Mouse (Mus musculus): Measurements from ENCODE around the gene Ap3b1. TPM values are rescaled to one million over a fixed set of nuclear protein-coding genes. Genes with fewer than 3 reads are reported as not detected.

The Ap3b1 gene
- total RNA-seq, 2 experiments from 2014 or later = 17.8 to 18.8 TPM

DNA sequence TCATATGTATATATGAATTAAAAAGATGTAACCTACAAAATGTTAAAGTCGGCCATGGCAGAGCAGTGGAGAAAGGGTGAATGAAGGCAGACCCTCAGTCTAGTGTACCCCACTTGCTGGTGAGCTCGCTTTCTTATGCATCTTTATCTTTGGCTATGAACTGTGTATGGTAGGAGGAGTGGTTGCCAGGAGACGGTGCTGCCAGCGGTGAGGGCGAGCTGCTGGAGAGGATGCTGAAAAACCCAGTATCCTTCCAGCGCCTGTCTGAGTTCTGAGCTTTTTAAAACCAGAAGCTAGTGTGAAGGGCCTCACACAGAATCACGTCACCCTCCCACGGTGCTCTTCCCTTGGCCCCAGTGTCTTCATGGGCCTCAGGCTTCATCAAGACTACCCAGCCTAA is 214.6 kb downstream of the Ap3b1 start:
- no peak for DNase-seq
- intact Hi-C loops (cut with DNase I) = no loop called here

- intact Hi-C loops (cut with DNase I) = no loop called here
These were observed 215.1 kb downstream of the Ap3b1 start for GRCm38 (mm10) chr13:94573833-94574232.

DNA sequence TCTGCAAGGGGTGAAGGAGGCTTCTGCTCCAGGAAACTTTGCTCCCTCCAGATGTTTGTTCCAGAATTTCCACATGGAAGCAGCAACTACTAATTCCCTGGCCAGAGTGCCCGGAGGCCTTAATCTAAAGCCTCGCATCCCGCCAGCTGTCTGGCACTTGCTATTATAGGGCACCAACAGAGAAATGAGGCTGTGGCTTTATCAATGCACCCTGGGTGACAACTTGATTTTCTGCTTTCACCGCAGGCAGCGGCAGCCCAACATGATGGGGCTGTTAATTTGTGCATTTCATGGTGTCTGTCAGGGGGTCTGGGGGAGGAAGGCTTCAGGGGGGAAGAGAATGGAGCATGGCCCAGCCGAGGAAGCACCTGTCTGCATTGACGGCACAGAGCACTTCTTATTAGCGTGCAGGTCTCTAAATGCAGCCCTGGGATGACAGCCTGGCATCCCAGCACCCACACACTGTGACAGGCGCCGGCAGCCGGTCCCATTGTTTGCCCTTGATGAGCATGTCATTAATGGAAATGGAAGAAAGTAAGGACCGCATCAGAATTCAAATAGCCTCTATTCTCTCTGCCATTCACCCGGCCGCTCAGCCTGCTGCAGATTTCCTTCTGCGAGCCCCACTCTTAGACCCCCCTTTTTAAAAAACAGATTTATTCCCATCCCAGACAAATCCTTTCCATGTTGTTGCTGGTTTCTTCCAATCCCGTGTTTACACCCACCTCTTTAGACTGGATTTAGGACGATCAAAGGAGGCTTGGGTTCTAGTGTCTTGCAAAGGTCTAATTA is 217.0 kb downstream of the Ap3b1 start:
- intact Hi-C loops (cut with DNase I) = no loop called here
- DNase-seq = no peak

More at GRCm38 (mm10) chr13:94573833-94574232, 215.1 kb downstream of the Ap3b1 start:
- DNase-seq = no peak

- intact Hi-C loops (cut with DNase I) = no loop called here
- DNase-seq = no peak
These were observed 217.8 kb downstream of the Ap3b1 start for GRCm38 (mm10) chr13:94576399-94577176.

DNA sequence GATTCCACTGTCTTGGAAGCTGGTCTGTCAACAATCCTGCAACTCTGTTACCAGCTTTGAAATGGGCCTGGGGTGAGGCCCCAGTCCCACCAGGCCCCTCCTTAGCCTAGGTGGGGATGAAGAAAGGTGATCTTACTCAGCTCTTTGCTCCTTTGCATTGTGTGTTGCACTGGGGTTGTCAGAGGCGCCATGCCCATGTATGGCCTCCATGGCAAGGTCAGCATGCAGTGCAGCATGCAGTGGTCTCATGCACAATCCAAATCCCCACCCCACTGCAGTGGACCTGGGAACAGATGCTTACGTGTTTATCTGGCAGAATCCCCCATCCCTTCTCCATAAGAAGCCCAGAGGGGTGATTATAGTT is 218.4 kb downstream of the Ap3b1 start:
- intact Hi-C loops (cut with DNase I) = no loop called here
- DNase-seq = no peak

DNA sequence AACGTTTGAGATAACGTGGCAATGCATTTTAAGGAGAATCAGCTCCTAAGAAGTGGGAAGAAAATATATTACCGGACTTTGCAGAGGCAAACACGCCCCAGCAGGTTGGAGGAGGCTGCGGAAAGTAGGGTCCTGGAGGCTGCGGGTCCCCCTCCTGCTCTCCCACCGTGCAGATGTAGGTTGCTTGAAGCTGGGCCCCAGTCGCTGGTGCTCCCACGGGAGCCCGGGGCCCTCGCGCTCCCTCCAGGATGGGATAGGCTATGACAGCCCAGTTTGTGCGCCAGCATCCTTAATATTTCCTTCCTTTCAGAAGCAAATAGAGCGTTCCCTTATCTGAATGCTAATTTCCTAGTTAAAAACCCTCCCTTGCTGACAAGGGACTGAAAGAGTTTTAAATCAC is 236.5 kb downstream of the Ap3b1 start:
- DNase-seq = no peak
- intact Hi-C loops (cut with DNase I) = no loop called here

GRCm38 (mm10) chr13:94595701-94596361 is 237.1 kb downstream of the Ap3b1 start:
- intact Hi-C loops (cut with DNase I) = no loop called here
- DNase-seq = no peak

DNA sequence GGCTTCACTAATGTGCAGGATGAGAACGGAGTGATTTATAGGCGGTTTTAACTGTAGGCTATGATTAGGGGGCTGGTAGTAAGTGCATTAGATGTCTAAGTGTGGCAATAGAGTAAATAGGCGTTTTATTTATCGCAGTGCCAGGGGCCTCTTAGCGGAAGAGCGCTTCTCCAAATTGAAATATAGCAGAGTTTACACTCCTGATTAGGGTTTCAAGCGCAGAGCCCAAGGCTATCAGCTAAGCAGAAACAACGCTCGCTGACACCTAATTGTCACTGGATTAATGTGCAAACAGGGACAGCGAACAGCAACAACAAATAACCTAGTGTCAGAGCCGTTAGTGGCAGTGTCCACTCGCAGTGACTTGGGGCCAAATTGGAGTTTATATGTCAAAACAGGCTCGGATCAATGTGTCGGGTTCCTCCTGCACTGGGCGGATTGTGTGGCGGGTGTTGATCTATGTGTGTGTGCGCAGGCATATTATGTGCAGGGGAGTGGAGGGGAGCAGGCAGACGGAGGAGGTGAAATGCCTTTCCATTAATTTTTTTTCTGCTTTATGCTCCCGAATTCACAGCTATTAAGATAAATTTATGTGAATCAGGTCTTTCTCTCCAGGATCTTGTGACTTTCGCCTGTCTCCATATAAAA is 237.8 kb downstream of the Ap3b1 start:
- intact Hi-C loops (cut with DNase I) = no loop called here
- no peak for DNase-seq

DNA sequence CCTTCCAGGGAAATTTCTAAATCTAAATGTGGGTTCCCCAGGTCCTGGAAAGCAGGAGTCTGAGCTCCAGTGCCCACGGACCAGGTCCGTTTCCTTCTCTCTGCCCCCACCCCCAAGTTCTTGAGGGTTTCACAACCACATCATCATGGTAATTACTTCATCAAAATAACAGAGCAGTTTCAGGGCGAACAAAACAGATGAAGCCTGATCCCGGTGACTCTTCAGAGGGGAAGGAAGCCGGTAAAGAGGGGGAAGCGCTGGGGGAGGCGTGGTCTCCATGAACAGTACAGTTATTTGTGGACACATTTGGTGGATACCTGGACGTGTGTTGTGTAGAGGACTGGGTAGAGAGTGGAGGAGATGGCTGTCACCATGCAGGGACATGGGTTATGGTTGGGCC is 241.0 kb downstream of the Ap3b1 start:
- no peak for DNase-seq
- intact Hi-C loops (cut with DNase I) = no loop called here

DNA sequence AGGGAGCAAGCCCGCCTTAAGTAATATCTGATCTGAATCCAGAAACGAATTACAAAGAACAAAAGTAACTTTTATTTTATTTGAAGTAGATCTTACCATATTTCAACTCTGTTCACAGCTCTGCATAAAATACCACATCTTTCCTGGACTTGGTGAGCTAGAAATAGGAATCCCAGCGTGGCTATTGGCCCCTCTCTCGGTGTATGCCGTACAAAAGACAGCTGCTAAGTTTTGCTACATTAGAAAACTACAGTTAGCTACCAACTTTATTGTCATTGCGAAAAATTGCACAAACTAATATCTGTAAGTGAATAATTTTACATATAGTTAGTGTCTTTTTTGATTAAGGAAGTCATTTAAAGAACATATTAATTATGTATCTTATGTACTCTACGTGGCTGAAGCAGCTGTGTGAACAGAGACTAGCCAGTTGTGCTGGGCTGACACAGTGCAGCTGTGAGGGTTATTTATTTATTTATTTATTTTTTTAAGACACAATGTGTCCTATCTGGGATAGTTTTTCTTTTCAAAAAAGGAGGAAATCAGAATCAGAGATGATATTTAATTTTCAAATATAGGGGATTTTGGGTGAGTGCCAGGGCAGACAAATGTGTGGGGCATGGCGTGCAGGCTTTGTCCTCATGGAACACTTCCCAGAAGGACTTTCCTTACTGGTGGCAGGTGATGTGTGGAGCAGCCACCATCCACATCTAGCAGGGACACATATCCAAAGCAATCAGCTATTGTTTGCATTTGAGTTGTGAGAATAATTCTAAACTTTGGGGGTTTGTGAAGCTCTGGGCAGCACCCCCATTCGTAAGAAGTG is 248.5 kb downstream of the Ap3b1 start:
- intact Hi-C loops (cut with DNase I) = no loop called here
- DNase-seq = no peak

DNA sequence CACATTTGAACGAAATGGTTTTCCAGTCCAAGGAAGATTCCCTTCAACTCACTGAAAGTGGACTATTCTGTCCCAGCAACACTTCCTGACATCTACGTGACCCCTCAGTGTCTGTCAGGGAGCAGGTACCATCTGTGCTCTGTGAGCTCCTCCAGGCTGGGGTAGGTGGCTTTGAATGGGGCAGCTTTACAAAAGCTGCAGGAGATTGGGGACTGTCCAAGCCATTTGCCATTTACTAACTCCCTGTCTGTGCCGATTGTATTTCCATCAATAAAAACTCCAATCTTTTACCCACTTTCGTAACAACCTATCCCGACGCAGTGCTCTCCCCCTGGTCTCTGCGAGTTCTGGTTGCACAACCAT is 249.1 kb downstream of the Ap3b1 start:
- intact Hi-C loops (cut with DNase I) = no loop called here
- no peak for DNase-seq

DNA sequence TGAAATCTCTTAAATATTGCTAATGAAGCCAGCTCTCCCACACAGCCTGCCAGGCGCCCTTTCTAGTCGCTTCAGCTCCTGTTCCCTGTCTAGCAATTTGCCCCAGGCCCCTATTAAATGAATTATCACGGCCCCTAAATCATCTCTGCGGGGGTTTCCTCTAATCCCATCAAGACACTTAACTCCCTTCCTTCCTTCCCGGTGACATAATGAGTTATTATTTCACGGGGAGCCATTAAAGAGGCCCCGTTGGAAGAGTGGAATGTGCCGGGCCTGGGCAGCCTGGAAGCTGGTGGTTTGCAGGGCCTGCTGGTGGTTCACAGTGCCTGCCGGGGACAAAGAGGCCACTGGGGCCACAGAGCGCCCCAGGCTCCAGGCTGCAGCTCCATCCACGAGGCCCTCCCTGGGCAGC is 249.7 kb downstream of the Ap3b1 start:
- no peak for DNase-seq
- intact Hi-C loops (cut with DNase I) = no loop called here

GRCm38 (mm10) chr13:94608947-94609346 is 250.2 kb downstream of the Ap3b1 start:
- intact Hi-C loops (cut with DNase I) = no loop called here
- no peak for DNase-seq

Small RNA genes within 50 kb of the gene (microRNA-seq; reads per million reads assigned to microRNA genes)
- 0 reads per million in 2 experiments for gene Gm25109

Other genes with a start within 250 kb of the Ap3b1 start
- gene Scamp1, start 73.1 kb upstream of the Ap3b1 start, total RNA-seq (2021) = 10 to 100 TPM; 14.7 to 18.6 TPM

All from gastrocnemius, postnatal 36 days (tissue).